Mouse (Mus musculus): ENCODE measurements at regions not wholly inside any gene's neighbourhood (a gene's known extent, or its start where the extent isn't known, plus 50 kb on each side); places are given as distances from the start of the nearest gene placed in this dataset.

GRCm38 (mm10) chr1:73251911-73252356 is 236.2 kb upstream of the Tnp1 start:
- TF ChIP-seq CTCF (IDR thresholded peaks at IDR 0.05; ENCODE audit: control insufficient read depth, insufficient read depth, insufficient read length) = no peak
- no peak for TF ChIP-seq CEBPB (IDR thresholded peaks at IDR 0.05; ENCODE audit: low read depth)

Measured in C2C12 (cell line).